Mouse (Mus musculus) embryo, embryonic 11.5 days (tissue): ENCODE results near the gene Ppp4r3a.

ENCODE experiments used
- DNase-seq: peaks from one replicate; pipeline ENCODE4 v3.0.0-alpha.2; 2012; ENCODE audit warnings: low read depth, low spot score

Gene Ppp4r3a

DNA sequence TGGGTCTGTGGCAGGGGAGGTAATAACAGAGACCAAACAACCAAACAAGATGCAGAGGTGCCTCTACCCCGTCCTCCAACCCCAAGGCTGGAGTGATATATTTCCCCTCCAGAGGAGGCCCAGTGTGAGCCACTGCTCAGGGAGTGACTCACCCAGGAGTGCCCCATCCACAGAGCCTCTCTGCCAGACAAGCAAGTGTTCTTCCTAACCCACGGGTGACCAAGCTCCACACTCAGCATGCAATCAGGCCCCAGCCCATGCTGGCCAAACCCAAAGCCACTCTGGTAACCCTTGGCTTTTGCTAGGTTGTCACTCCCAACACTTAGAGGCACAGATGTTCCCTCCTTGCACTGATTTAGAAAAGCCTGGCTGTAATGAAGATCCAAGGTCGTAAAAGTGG, 90.4 kb downstream of the Ppp4r3a start:
- DNase-seq = no peak

- no peak for DNase-seq
Measured at GRCm38 (mm10) chr12:100992505-100992904, 91.0 kb downstream of the Ppp4r3a start.

DNA sequence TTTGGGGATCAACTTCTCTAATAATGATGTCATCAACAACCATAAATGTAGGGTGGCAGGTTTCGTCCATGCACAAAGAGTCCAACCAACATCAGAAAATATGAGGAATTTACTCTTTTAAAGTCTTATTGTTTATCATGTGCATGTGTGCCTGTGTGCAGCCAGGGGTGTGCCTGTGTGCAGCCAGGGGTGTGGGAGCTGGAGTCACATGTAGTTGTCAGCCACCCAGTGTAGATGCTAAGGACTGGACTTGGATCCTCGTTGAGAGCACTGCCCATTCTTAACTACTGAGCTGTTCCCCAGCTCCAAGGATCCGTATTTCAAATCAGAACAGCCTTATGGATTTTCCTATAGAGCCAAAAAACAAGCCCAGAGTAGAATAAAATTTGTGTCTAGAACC, 92.4 kb downstream of the Ppp4r3a start:
- no peak for DNase-seq

DNA sequence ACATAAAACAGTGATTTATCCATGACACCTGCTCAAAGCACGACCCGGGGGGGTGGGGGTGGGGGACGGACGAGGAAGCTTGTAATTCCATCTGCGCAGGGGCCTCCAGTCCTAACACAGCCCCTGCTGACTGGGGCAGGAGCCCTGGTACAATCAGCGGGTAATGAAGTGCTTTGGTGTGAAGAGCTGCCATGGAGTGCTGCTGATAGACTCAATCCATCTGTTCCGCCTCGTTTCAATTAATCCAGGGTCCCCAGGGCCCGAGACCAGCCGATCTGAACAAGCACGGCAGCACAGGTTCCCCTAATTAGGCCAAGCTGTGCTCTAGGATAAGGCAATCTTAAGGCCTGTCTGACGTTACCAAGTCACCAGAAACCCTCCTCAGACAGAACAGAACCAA, 93.2 kb downstream of the Ppp4r3a start:
- peak; percentile 39 for DNase-seq

- no peak for DNase-seq
Measured at GRCm38 (mm10) chr12:100989780-100990288, 93.7 kb downstream of the Ppp4r3a start.
